Mouse (Mus musculus) mature B cell (primary cell): Measurements from ENCODE around the gene Dgat2.

Experiments used
- in situ Hi-C: fragments of 300-500 bp; cut with MboI; formaldehyde crosslinking; loops from 2 replicates; pipeline ENCODE4 v1.14.3; 2019

Gene Dgat2

DNA sequence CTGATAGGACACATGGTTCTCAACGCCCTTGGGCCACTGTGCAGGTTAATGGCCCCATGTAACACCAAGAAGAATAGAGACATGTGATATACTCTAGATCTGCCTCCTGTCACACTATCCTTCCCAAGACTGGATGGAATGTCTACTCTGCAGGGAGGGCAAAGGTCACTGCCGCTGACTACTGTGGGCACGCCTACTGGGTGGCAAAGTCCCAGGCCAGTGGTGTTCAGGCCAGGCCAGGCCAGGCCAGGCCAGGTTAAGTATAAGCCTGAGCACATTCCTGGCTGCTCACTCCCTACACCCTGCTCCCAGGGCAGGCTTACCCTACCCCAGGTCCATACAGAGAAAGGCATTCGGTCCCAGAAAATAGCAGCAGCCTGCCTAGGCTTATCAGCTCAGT is 21.0 kb downstream of the Dgat2 start:
- in situ Hi-C loops: no loop called here

DNA sequence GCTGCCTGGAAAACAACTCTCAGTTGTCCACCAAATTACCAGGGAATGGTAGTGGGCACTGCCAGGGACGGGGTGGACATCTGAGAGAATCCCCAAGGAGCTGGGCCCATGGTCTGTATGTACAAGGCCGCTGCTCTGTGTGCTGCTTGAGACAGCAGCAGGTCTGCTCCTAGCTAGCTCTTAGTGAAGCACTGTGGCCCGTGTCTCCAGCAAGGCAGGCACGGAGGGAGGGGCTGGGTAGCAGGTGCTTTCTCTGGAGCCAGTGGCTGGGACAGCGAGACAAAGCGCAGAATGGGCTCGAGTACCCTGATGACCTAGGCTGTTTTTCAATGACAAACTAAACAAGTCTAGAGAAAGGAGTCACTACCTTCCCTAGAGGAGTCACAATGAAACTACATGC is 21.5 kb downstream of the Dgat2 start:
- in situ Hi-C loops: no loop called here

GRCm38 (mm10) chr7:99159446-99159845 is 23.1 kb downstream of the Dgat2 start:
- in situ Hi-C loops: no loop called here

DNA sequence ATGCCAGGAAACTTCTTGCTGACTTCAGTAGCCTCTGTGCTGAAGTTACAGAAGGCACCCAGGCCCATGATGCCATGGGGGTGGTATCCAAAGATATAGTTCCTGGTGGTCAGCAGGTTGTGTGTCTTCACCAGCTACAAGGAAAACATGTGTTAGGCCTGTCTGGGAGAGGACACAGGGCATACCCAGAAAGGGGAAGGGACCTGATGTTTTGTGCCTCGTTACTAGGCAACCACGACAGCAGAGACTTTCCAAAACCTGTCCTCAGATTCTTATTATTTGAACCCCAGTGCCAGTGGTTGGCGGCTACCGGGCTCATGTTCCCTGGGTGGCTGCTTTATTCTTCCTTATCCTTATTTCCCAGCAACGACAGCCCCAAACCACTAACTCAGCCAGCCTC is 23.6 kb downstream of the Dgat2 start:
- in situ Hi-C loops: no loop called here

DNA sequence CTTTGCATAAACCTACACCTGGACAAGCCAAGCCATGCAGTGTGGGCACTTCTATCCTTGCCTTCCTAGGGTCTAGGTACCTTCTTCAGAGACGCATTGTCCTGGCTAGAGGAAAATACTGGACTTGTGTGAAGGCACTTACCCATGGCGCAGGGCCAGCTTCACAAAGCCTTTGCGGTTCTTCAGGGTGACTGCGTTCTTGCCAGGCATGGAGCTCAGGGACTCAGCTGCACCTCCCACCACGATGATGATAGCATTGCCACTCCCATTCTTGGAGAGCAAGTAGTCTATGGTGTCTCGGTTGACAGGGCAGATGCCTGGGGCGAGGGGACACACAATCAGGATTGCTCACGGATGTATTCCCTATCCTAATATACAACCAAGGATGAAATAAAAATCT is 24.5 kb downstream of the Dgat2 start:
- in situ Hi-C loops: no loop called here

- in situ Hi-C loops: no loop called here
Observed at GRCm38 (mm10) chr7:99156737-99157136, 25.8 kb downstream of the Dgat2 start.

DNA sequence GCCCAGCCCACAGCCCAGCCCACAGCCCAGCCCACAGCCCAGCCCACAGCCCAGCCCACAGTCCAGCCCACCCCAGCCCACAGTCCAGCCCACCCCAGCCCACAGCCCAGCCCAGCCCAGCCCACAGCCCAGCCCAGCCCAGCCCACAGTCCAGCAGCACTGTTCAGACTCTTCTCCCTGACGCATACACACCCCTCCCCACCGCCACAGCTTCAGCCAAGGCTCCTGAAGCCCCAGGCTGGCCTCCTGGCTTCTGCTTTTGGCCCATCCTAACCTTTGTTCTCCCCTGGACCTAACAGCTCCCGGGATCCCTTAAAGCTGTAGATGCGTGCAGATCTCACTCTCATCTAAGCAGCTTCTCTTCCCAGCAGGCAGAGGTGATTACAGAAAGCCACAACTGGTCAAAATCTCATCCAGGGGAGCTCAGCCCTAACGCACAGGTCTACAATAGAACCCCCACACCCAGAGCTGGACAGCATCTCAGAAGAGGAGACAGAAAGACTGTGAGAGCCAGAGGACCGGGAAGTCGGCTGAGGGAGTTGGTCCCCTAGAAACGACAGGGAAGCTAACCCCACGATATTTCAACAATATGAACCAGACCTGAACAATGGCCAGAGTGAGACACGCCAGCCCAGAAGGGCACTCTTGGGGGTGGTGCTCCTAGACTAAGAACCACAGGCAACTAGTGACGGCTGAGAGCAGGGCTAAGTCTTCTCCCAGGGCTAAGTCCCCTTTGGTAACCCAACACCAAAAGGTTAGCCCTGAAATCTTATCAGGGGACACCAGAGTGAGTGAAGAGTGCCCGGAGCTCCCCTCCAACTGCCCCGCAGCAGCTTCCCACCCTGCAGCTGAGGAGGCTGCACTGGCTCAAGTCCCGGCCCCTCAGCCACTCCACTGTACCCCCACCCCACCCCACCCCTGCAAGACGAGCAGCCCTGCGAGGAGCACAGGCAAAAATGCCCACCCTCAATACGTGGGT is 26.9 kb downstream of the Dgat2 start:
- in situ Hi-C loops: no loop called here

GRCm38 (mm10) chr7:99154648-99155151 is 27.8 kb downstream of the Dgat2 start:
- in situ Hi-C loops: no loop called here

DNA sequence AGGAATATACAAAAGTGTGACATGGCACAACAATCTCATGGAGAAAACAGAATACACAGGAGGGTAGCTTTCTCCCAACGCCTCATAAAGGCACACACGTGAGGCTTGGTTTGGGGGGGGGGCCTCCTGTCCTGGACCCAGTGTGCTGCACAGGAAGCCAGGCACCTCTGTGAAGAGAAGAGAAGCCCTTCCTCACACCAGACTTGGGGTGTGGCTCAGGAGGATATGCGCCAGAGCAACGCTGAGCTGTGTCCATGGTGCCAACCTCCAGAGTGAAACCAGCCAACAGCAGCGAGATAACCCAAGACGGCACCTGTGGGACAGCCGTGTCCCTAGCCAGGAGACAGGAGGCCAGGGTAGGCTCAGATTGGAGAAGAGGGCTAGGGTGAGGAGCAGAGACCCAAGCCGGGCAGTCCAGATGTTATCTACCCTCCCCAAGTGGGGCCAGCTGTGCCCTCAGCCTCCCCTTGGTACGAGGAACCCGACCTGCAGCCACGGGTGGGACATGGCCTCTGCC is 28.8 kb downstream of the Dgat2 start:
- in situ Hi-C loops: no loop called here

DNA sequence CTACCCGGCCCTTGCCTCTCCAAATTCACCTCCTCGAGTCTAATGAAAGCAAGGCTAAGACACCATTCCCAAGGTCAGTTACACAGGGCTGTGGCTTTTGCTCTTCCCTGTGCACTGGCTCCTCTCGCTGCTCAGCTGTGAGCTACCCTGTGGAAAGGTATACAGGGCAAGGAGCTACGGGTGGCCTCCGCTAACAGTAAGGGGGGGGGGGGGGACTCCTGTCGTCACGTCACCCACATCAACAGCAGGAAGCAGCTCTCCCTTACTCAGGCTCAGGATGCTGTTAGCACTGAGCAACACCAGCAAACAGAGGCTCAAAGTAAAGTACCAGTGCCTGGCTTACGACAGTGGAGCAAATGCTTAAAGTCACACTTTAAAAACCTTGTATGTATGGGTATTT is 29.8 kb downstream of the Dgat2 start:
- in situ Hi-C loops: no loop called here

DNA sequence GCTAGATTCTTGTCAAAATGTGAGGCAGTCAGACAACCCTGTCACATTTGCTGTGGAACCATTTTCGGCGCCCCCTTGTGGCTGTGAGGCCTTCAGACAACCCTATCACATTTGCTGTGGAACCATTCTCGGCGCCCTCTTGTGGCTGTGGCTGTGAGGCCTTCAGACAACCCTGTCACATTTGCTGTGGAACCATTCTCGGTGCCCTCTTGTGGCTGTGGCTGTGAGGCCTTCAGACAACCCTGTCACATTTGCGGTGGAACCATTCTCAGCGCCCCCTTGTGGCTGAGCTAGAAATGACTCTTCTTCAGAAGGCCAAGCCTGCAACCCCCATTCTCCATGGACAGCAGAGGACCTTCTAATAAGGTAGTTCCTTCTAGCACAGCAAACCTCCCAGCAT is 31.2 kb downstream of the Dgat2 start:
- in situ Hi-C loops: no loop called here

DNA sequence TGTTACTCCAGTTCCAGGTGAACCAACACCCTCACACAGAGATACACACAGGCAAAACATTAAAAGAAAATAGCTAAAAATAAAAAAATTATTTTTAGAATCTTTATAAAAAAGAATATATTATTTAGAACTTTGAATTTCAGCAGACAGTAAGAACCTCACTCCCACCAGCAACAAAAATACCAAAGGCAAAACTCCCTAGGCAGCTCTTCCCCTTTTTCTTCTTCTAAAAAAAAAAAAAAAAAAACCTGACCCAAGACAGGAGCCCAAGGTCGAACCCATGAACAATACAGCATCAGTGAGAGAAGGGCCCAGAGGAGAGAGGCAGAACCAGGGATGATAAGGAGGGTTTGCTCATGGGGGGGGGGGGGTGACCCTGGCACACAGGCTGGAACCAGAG is 33.5 kb downstream of the Dgat2 start:
- in situ Hi-C loops: no loop called here

DNA sequence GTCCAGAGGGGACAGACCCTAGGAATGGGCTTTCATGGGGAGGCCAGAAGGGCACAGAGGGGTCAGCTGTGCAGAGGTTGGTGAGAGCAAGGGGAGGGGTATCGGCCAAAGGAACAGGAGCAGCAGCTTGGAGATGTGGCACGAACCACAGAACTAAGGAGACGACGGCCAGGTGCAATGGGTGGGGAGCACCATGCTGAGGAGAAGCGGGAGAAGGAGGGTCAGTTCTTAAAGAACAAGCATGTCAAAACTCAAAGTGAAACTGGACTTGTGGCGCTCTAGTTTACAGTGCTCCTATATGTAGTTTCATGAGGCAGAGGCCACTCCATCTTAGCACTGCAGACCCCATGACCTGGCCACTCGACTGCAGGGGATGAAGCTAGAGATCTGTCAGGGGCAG is 35.0 kb downstream of the Dgat2 start:
- in situ Hi-C loops: no loop called here

- in situ Hi-C loops: no loop called here
Observed at GRCm38 (mm10) chr7:99146906-99147305, 35.6 kb downstream of the Dgat2 start.

DNA sequence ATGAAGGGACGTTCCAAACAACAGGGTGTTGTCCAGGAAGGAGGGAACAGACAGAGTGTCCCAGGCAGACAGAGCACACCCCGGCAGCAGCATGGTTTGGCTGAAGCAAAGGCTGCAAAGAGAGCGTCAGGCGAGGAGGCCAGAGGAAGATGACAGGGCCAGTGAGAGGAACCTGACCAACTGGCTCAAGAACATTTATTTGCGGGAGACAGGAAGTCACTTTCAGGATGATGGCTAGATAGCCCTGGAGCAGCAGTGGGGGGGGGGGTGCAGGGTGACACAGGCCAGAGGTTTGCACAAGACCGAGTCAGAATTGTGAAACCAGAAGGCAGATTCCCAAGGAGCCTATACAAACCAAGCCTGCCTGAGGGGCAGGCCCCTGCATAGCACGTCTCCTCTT is 36.5 kb downstream of the Dgat2 start:
- in situ Hi-C loops: no loop called here

GRCm38 (mm10) chr7:99144616-99145015 is 37.9 kb downstream of the Dgat2 start:
- in situ Hi-C loops: loop anchor here (5.0 kb wide), 1 partner anchor 37 kb away; no protein-coding TSS in a partner anchor

- in situ Hi-C loops: loop anchor here (5.0 kb wide), 1 partner anchor 36 kb away; no protein-coding TSS in a partner anchor
Observed at GRCm38 (mm10) chr7:99143244-99143643, 39.3 kb downstream of the Dgat2 start.

- in situ Hi-C loops: loop anchor here (5.0 kb wide), 1 partner anchor 35 kb away; no protein-coding TSS in a partner anchor
Observed at GRCm38 (mm10) chr7:99141919-99142606, 40.5 kb downstream of the Dgat2 start.

DNA sequence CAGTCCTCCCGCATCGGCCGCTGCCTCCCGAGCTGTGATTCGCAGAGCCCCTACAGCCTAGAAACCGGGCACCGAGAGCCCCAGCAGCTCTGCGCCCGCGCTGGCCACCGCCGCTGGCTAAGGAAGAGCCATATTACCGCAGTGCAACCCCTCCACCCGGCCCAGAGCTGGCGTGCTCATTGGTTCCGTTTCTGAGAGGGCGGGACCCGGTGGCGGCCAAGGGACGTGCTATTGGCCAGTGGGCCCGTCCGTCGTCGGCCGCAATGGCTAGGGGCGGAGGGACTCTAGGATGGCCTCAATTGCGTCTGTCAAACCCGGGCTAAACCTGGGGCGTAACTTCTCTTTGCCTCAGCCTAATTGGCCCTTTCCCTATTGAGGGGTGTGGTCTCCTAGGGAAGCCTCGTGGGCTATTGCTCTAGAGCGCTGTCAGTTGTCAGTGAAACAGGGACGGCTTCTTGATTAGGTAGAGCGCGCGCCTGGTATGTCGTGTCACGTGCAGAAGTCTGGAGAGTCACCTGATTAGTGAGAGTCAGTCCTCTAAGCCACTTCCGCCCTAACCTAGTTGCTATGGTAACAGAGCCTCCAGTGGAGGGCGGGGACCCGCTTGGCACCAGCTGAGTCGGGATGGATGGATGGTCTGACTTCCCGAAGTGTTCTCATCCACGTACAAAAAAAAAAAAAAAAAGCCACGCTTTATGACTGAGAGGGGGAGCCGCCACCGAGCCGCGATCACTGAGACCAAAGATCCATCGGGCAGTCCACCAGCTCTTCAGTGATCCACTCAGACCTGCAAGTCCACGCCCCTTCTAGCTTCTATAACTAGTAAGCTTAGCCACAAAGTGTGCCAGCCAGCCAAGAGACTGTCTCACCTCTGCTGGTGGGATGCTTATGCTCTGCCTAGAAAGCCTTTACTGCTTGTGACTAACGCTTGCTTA is 41.3 kb downstream of the Dgat2 start, which contains the start of gene Uvrag:
Uvrag (minus strand) TSS at position 158 of the 935 bp plus-strand sequence.
- in situ Hi-C loops: loop anchor here (5.0 kb wide), 1 partner anchor 34 kb away; no protein-coding TSS in a partner anchor

- in situ Hi-C loops: loop anchor here (5.0 kb wide), 1 partner anchor 33 kb away; no protein-coding TSS in a partner anchor
Observed at GRCm38 (mm10) chr7:99140511-99140910, 42.0 kb downstream of the Dgat2 start.
